Mouse (Mus musculus) forelimb bud, embryonic 11.5 days (tissue): ENCODE data around the gene Tcfl5.

Experiments
- DNase-seq: peaks from one replicate; pipeline ENCODE4 v3.0.0-alpha.2; 2012; ENCODE audit warnings: low read depth, low spot score

The Tcfl5 gene

DNA sequence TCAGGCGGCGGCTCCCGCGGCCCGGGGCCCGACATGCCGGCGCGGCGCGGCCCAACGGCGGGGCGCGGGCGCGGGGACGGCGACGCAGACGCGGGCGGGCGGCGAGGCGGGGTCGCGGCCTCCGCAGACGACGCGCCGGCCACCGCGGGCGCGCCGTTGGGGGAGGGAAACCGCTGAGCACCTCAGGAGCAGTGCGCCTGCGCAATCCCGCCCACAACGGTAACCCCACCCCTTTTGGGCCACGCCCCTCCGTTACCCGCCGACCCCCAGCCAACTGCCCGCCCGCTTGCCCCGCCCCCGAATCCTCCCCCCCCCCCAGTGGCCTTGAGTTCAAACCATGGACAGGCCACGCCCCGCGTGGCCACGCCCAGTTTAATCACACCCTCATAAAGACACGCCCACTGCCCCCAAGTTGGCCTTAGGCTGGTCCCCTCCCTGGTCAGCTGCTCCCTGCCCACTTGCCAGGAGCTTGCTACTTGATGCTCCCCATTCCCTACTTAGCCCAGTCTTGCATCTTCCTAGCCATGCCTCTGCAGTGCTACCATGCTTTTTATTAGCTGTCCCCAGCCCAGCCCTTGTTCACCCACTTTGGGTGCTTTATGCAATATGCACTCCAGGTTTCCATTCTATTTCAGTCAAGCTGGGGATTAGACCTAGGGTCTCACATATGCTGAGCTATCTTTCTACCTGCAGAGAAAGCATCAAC, at the start of gene Tcfl5:
Gene Tcfl5 (minus strand): TSS at position 154 of the 706 bp plus-strand sequence.
- DNase-seq: no peak

DNA sequence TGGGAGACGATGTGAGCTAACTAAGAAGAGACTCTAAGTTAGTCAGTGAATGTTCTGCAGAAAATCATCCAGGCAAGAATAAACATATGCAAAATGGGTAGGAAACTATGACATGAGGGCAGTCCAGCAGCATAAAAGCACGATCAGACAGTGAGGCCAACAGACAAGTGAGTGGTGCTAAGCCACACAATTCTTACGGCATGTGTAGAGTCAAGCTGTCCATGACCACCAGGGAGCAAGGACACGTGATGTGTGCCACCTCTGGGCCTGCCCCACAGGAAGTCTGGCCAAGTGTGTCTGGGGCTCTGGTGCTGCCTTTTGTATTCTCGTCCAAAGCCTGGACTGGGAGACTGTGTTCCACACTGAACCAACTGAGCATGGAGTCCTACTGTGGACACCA, 47.3 kb upstream of the Tcfl5 start:
- DNase-seq: no peak

DNA sequence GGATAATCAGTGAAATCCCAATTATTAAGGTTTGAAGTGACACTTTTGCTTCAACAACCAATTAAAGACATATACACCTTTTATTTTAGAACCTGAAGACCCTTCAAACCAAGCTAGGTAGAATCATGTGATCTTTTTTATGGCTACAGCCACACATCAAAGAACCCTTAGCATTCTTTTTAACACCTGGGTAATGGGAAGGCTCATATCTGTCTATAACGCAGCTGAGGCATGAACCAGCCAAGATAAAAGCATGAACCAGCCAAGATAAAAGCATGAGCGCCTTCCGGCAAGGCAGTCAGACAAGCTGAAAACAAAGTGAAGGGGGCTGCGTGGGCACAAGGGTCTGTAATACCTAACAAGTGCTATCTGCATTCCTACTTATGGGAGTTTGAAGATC, 41.5 kb upstream of the Tcfl5 start:
- DNase-seq: no peak

DNA sequence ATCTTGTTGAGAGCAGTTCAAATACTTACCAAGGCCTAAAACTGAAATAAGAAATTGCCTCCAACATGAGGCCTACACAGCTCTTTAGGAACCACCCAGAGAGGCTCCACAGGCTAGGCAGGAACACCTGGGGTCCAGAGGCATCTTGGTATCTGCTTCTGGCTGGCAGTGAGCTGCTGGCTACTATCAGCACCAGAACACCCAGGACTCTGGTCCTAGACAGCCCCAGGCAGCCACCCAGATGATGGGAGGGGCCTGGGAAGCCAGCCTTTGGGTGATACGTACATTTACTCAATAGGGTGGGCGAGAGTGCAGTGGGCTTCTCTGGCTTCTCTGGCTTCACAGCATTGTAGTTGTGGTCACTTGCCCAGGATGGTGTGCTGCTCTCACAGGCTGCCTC, 41.0 kb upstream of the Tcfl5 start:
- DNase-seq: no peak

DNA sequence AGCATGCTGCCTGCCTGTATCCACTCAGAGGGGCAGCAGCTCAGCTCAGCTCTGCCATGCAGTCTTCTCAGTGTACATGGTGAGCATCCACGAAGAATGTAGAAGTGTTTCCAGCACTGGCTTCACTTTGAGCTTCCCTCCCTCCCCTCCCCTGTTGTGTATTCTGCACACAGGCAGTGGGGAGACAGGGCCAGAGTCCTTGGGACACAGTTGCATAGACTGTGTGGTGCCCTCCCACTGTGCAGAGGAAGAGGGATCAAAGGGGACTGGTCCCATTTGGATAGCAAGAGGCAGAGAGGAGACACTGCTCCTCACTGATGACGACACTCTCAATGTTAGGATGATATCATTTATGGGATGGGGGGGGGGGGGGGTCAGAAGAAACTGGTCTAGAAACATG, 38.7 kb upstream of the Tcfl5 start:
- no peak for DNase-seq

DNA sequence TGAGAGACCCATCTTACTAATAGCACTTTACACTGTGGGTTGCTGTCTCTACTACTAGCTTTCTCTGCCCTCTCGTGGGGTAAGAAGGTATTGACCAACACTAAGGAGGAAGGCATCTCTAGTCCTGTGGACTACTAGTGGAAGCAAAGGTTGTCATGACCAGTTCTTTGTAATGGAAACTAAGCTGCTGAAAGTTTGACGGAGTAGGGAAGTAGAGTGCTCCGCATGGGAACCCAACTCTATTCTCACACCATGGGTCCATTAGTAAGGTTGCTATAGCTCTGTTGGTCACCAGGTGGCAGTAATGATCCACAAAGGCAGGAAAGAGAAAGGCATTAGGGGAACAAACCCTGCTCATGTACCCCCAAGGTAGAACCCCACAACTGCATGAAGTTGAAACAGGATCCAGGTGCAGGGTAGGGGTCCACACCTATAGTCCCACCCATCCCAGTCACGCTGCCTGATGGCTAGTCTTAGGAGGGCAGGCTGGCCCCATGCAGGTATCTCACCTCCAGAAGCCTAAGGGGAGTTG, 36.2 kb upstream of the Tcfl5 start:
- DNase-seq: peak; percentile 56

DNA sequence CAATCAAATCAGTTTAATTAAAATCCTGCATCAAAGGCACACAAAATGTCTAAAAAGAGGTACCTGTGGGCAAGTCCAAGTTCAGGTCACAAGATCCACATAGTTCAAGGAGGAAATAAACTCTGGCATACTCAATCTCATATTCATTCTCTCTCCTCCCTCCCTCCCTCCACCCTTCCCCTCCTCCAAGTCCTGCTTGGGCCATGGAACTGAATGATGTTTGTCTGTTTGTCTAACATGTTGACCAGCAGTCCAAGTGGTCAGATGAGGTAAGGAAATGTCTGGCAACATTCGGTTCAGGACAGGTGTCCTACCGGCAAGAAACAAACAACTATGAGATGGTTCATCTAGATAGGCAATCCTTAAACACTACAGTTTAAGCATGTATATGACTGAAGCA, 34.2 kb upstream of the Tcfl5 start:
- no peak for DNase-seq

DNA sequence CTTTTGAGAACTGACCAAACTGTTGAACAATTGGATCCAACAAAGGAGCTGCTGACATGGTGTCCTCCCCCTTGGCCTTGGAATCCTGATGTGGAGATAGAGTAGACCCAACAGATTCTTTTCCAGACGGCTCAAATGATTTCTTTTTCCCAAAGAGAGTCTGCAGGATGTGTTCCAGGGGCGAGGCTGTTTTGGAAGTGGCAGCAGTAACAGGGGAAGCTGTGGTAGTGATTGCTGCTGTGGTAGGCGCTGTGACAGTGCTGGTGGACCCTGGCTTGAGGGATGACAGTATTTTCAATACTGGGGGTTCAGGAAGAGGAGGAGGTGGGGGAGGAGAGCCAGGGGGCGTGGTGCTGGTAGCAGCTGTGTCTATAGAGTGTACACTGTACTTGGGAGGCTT, 19.5 kb upstream of the Tcfl5 start:
- DNase-seq: no peak

DNA sequence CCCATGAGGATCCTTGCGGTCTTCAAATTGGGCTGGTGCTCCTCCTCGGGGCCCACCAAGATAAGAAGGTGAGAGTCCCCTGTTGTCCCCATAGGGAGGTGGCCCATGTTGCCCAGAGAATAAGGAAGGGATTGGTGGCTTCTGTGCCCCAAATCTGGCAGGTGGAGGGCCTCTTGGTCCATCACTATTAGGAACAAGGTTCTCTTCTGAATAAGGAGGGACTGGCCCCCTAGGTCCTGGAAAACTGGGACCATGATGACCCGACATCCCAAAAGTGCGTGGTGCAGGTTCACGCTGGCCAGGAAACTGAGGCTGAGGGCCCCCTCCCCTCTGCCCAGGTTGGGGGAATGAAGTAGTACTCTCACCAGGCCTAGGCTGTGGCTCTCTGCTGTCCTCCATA, 18.0 kb upstream of the Tcfl5 start:
- DNase-seq: no peak

DNA sequence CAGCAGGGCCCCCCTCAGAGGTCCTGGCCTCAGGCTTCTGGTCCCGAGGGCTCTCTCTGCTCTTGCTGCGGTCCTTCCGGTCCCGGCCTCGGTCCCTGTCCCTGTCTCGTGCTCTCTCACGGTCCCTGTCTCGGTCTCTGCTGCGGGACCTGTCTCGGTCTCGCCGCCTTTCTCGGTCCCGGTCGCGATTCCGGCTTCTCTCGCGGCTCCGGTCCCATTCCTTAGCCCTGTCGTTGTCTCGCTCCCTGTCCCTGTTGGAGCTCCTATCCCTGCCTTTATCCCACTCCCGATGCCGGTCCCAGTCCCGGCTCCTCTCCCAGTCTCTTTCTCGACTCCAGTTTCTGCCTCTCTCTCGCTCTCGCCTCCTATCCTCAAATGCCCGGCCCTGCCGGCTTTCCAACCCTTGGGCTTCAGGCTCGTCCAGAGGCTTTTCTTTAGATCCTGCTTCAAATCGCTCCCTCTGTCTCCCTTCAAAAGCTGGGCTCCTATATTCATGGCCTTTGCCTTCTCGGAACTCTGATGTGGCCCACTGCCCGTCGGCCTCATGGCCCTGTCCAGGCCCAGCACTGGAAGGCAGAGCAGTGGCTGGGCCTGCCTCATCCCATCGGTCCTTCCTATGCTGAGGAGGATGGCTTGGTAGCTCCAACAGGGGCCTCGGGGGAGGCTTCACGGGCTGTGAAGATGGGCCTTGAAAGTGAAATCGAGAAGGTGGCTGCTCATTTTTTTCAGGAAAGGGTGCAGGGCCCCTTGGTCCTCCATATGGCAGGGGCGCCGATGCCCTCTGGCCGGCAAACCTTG, 17.0 kb upstream of the Tcfl5 start:
- DNase-seq: no peak

DNA sequence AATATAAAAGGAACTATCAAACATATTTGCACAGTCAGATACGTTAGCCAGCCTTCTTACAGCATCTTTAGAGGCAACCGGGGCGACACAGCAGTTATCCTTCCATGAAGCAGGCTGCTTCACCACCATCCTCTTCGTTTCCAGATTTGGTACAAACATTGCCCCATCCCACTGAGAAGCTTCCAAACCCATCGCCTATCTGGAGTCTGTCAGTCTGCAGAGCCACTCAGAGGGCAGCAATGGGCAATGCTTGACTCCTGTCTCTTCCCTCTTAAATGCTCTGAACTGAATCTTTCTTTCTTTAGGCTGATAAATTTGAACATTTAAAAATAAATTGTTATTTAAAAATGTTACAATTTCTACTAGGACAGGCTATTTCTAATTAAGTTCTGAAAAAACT, 15.9 kb upstream of the Tcfl5 start:
- no peak for DNase-seq

DNA sequence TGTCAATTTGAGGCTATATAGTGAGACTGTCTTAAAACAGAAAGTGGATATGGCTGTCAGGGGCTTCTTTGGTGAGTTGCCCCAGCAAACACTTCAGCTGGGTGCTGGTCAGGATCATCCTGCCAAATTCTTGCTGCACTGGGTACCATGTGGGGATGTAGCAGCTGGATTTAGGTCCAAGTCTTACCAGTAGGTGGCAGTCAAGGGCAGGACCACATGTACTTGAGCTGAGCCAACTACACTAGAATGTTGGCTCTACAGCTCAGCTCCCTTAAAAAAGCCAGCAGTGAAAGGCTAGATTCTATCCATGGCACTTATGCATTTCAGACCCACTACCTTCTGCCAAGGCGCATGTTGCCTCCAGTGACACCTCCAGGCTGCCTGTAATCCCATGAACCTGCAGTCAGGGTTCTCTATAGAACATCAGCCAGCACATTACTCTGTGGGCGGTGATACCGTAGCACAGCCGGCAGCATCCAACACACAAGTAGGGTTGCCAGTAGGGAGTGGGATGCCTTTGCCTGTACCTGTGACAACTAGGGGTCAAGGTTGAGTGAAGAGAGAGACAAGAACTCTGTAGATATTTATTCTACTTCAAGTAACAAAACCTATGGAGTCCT, 15.0 kb upstream of the Tcfl5 start:
- peak; percentile 83 for DNase-seq

DNA sequence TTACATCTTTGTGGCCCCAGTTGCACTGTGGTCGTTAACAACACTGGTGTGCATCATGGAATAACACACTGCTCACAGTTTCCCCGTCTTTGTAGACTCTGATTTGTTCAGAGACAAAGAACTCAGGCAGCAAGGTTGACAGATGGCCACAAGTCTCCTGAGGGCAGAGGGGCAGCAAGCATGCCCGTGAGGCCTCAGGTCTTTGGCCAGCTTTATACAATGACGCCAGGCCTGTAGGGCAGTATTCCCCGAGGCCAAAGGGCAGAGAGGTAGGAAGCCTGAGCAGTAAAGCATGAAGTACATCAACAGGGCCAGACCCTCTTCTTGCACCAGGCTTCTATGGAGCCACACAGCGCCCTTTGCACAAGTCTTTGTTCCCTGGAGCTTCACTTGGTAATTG, 12.6 kb upstream of the Tcfl5 start:
- DNase-seq: no peak

DNA sequence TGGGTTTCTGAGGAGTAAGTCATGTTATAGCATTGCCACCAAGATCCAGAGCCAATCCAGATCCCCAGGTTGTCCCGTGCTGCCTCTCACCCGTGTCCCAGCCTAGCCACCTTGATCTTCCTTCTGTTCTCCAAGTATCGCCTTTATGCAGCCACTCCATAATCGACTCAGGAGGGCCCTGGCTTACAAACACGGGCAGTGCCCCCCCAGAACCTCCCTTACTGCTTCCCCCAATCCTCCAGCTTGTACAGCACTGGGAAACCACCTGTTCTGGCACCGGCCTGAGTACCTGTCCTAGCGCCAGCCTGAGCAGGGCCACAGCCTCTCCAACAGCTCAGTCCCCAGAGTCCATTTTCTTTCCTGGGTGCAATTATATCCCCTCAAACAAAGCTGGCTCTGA, 12.2 kb upstream of the Tcfl5 start:
- no peak for DNase-seq

DNA sequence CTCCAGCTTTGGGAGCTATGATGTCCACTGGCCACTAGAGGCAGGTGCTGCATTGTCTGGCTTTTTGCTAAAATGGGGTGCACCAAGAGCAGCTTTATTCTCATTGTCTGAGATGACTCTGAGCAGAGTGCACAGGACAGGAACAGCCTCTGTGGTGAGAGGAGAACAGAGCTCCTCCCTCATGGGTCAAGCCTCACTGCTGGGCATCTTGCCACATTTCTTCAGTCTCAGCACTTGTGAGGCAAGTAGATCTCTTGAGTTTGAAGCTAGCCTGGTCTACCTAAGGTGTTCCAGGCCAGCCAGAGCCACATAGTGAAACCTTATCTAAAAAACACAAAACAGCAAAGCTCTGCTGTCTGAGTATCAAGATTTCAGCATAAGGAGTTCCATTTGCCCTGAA, 4.3 kb upstream of the Tcfl5 start:
- no peak for DNase-seq

DNA sequence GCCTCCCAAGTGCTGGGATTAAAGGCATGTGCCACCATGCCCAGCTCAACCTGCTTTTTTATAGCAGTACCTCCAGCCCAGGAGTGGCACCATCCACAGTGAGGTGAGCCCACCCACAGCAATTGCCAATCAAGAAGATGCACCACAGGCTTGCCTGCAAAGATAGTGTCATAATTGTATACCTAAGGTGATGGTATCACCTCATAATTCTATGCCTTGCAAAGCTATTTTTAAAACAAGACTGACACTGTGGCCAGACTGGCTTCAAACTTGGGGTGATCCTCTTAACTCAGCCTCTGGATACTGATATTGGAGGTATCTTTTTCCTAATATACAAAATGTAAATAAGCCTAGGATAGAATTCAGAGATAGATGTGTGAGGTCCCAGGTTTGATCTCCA, 1.1 kb upstream of the Tcfl5 start:
- no peak for DNase-seq

DNA sequence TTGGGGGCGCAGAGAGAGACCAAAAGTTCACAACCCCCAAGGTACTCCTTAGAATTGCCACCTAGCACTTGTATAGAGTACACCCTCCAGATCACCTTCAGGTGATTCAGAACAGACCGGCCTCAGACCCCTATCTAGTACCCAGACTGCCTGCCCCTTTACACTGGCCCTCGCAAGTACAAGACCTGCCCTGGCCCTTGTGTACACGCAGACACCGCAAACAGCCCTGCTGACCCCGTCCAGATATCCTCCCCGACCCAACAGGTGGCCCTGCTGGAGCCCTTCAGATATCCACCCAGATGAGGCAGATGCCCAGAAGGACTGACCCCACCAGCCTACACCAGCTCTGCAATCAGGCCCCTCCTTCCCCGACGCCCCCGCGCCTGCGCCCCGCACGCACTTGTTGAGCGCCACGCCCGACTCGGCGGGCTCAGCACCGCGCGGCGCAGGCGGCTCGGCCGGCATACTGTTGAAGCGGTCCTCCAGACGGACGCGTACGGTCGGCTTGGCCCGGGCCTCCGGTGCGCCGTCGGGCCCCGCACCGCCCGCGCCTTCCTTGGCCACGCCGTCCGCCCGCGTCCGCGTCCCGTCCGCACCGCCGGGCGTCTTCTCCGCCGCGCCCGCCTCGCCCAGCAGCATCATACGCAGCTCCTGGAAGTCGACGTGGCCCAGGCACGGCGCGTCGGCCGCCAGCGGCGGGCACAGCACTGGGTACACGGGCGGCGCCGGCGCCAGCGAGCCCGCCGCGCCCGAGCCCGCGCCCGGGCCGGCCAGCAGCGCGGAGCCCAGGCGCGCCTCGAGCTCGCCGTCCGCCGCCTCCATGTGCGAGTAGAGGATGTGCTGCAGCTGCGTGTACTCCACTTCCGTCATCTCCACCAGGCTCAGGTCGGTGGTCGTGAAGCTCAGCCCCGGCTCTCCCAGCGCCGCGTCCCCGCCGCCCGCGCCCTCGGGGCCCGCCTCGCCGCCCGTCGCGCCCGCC, 643 bp downstream of the Tcfl5 start:
- no peak for DNase-seq

DNA sequence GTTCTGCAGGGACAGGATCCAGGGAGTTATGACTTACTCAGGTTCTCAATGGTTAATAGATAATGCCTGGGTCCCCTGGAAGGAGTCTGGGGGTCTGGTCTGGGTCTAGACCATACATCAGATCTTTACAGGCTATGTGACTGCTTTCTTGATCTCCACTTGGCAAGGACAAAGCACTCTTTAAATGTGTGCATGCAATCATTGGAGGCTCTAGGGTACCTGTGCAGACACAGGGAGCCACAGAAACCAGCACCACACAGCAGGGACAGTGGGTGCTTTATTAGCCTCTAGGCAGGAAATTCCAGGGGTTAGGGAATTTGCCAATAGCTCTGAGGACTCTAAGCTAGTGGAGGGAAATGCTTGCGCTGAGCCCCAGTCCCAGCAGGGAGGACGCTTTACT, 30.6 kb downstream of the Tcfl5 start:
- DNase-seq: no peak

DNA sequence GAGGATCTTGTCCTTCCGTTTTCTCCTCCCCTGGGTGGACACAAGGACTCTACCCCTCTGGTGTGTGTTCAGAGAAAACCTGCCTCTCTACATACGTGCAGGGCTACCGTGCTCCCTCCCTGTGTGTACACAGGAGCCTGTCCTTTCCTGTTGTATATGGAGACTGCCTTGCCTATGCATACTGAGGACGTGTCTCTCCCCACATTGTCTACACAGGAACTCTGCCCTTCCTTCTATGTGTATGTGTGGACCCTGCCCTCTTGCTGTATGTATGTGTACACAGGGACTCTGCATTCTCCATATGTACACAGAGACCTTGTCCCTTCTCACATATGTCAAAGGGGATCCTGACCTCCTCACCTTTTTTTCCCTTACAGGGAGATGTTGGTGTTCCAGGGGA, 32.2 kb downstream of the Tcfl5 start:
- DNase-seq: no peak

DNA sequence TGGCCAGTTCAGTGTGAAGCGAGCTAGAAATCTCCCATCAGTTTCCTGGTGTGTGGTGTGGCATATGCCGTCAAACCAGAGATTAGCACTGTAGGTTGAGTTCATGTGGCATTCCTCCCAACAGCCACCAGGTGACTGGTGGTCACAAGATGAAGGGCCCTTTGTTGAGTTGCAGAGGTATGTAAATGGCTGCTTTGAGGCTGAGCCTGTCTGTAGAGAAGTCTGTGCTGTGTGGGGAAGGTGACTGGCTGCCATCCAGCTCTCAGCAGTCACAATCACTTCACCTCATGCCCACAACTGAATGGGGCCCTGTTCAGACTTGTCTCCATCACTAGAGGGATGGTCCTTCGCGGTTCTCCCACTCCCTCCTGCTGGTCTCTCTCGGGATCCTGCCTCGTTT, 37.7 kb downstream of the Tcfl5 start:
- DNase-seq: peak; percentile 17

DNA sequence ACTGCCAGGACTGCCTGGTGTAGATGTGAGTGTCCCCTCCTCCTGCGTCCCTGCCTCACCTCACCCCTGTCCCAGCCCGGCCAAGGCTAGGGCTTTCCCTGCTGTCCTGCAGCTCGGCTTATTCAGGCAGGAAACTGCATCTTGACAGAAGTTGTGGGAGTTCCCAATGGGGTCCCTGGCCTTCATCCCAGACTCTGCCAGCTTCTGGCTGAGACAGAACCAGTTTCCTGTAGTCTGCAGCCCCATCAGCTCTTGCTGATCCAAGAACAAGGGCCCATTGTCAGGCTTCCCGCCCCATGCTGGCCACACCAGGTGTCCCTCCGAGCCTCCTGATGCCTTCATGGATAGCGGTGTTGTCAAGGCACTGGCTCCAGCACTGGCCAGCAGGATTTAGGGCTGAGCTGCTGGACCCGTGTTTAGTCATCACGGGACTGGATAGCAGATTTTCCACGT, 41.9 kb downstream of the Tcfl5 start:
- no peak for DNase-seq
